Mouse (Mus musculus) megakaryocyte, embryonic 14.5 days (primary cell): Measurements from ENCODE around the gene Gabrr1.

Source experiments
- FLI1 ChIP-seq: IDR thresholded peaks from 2 replicates; pipeline ENCODE4 v1.6.1; 2012; ENCODE audit warnings: low read length, inconsistent platforms, mixed read lengths
- GATA1 ChIP-seq: IDR thresholded peaks from 3 replicates; pipeline ENCODE4 v1.6.1; 2012; ENCODE audit warnings: mixed read lengths, low read length, inconsistent platforms, borderline replicate concordance

- no peak for TF ChIP-seq FLI1
- no peak for TF ChIP-seq GATA1
Measured at GRCm38 (mm10) chr4:33146679-33147291, 14.5 kb downstream of the Gabrr1 start.
